Mouse (Mus musculus) MEL (cell line): ENCODE results near the gene Tnfrsf25. TPM values are rescaled to one million over a fixed set of nuclear protein-coding genes. Genes with fewer than 3 reads are reported as not detected.

Source experiments
- DNase-seq: peaks from one replicate; pipeline ENCODE4 v3.0.0; 2011; ENCODE audit warnings: low read depth, low spot score
- H3K27ac ChIP-seq: 2 replicates; pipeline ENCODE4 v1.5.1; 2012; ENCODE audit warnings: low read depth, mild to moderate bottlenecking, control low read depth, low read length, moderate library complexity; ENCODE audit not compliant: control insufficient read depth
- H3K27me3 ChIP-seq, 2 experiments: fragments of 150-350 bp in 1 of 2; sonication (generic) in 1 of 2; 2 replicates each; pipeline ENCODE4 v1.6.1; 2012; ENCODE audit warnings: low read length in 2 of 2, mild to moderate bottlenecking in 2 of 2, improper control_type of control experiment in 1 of 2, moderate library complexity in 1 of 2; ENCODE audit not compliant: insufficient read depth in 2 of 2, control insufficient read depth in 1 of 2
- H3K36me3 ChIP-seq, 2 experiments: 2 replicates each; pipeline ENCODE4 v1.6.1; 2012 to 2014; ENCODE audit warnings: low read length in 2 of 2, improper control_type of control experiment in 1 of 2, inconsistent platforms in 1 of 2, mild to moderate bottlenecking in 1 of 2; ENCODE audit not compliant: insufficient read depth in 2 of 2, control insufficient read depth in 1 of 2
- H3K4me1 ChIP-seq, 2 experiments: fragments of 150-350 bp in 1 of 2; sonication (generic) in 1 of 2; 2 replicates each; pipeline ENCODE4 v1.6.1; 2012; ENCODE audit warnings: low read length in 2 of 2, improper control_type of control experiment in 1 of 2, mild to moderate bottlenecking in 1 of 2; ENCODE audit not compliant: insufficient read depth in 2 of 2, control insufficient read depth in 1 of 2
- H3K4me3 ChIP-seq, 2 experiments: fragments of 150-350 bp in 1 of 2; sonication (generic) in 1 of 2; 2 replicates each; pipeline ENCODE4 v1.5.1; 2012; ENCODE audit warnings: low read depth in 2 of 2, low read length in 2 of 2, mild to moderate bottlenecking in 2 of 2, moderate library complexity in 2 of 2, control low read depth in 1 of 2, improper control_type of control experiment in 1 of 2; ENCODE audit not compliant: control insufficient read depth in 1 of 2, insufficient read depth in 1 of 2
- H3K79me2 ChIP-seq: 2 replicates; pipeline ENCODE4 v1.6.1; 2012; ENCODE audit warnings: mild to moderate bottlenecking, low read length, moderate library complexity; ENCODE audit not compliant: control insufficient read depth, poor library complexity, insufficient read depth
- H3K9ac ChIP-seq: 2 replicates; pipeline ENCODE4 v1.6.1; 2012; ENCODE audit warnings: low read depth, mild to moderate bottlenecking, control low read depth, low read length, moderate library complexity; ENCODE audit not compliant: control insufficient read depth, poor library complexity, severe bottlenecking
- H3K9me3 ChIP-seq: fragments of 150-350 bp; sonication (generic); replicated peaks from 2 replicates; pipeline ENCODE4 v1.6.1; 2012; ENCODE audit warnings: mild to moderate bottlenecking, low read length, improper control_type of control experiment, moderate library complexity; ENCODE audit not compliant: insufficient read depth
- CHD1 ChIP-seq: IDR thresholded peaks from 2 replicates; pipeline ENCODE4 v1.6.1; 2012; ENCODE audit warnings: low read depth, mild to moderate bottlenecking, inconsistent platforms, low read length, improper control_type of control experiment
- CHD2 ChIP-seq: IDR thresholded peaks from 2 replicates; pipeline ENCODE4 v1.6.1; 2011; ENCODE audit warnings: low read length, improper control_type of control experiment
- E2F4 ChIP-seq: IDR thresholded peaks from 2 replicates; pipeline ENCODE4 v1.6.1; 2011; ENCODE audit warnings: low read depth, low read length, improper control_type of control experiment, borderline replicate concordance
- ETS1 ChIP-seq: IDR thresholded peaks from 2 replicates; pipeline ENCODE4 v1.6.1; 2012; ENCODE audit warnings: low read depth, mild to moderate bottlenecking, inconsistent platforms, low read length, improper control_type of control experiment, moderate library complexity
- HCFC1 ChIP-seq: IDR thresholded peaks from 2 replicates; pipeline ENCODE4 v1.6.1; 2012; ENCODE audit warnings: low read depth, mild to moderate bottlenecking, inconsistent platforms, low read length, improper control_type of control experiment, moderate library complexity
- MAZ ChIP-seq: IDR thresholded peaks from 2 replicates; pipeline ENCODE4 v1.6.1; 2012; ENCODE audit warnings: low read depth, mild to moderate bottlenecking, inconsistent platforms, low read length, improper control_type of control experiment
- MXI1 ChIP-seq: IDR thresholded peaks from 2 replicates; pipeline ENCODE4 v1.6.1; 2011; ENCODE audit warnings: mild to moderate bottlenecking, low read depth, low read length, improper control_type of control experiment
- NELFE ChIP-seq: IDR thresholded peaks from 2 replicates; pipeline ENCODE4 v1.6.1; 2011; ENCODE audit warnings: low read depth, low read length, improper control_type of control experiment
- POLR2A ChIP-seq, 2 experiments: IDR thresholded peaks; 2 replicates each; pipeline ENCODE4 v1.6.1; 2011 to 2012; ENCODE audit warnings: low read length in 2 of 2, mild to moderate bottlenecking in 2 of 2, control low read depth in 1 of 2, improper control_type of control experiment in 1 of 2, low read depth in 1 of 2, moderate library complexity in 1 of 2; ENCODE audit not compliant: control insufficient read depth in 1 of 2, insufficient read depth in 1 of 2, poor library complexity in 1 of 2
- POLR2AphosphoS2 ChIP-seq: IDR thresholded peaks from 2 replicates; pipeline ENCODE4 v1.6.1; 2011; ENCODE audit warnings: low read length, improper control_type of control experiment
- POLR2AphosphoS5 ChIP-seq: IDR thresholded peaks from 2 replicates; pipeline ENCODE4 v1.6.1; 2012; ENCODE audit warnings: low read depth, borderline replicate concordance, mild to moderate bottlenecking, inconsistent platforms, low read length, moderate library complexity, mixed read lengths
- RCOR1 ChIP-seq: IDR thresholded peaks from 2 replicates; pipeline ENCODE4 v1.6.1; 2012; ENCODE audit warnings: low read depth, mild to moderate bottlenecking, inconsistent platforms, low read length, improper control_type of control experiment
- SIN3A ChIP-seq: IDR thresholded peaks from 2 replicates; pipeline ENCODE4 v1.6.1; 2012; ENCODE audit warnings: low read length, improper control_type of control experiment, inconsistent platforms
- TCF12 ChIP-seq: IDR thresholded peaks from 2 replicates; pipeline ENCODE4 v1.6.1; 2014; ENCODE audit warnings: low read depth, mild to moderate bottlenecking, inconsistent platforms, low read length, improper control_type of control experiment, moderate library complexity
- UBTF ChIP-seq: IDR thresholded peaks from 2 replicates; pipeline ENCODE4 v1.6.1; 2012; ENCODE audit warnings: low read depth, mild to moderate bottlenecking, inconsistent platforms, low read length, improper control_type of control experiment, moderate library complexity, borderline replicate concordance; ENCODE audit not compliant: insufficient read depth
- USF2 ChIP-seq, 2 experiments: IDR thresholded peaks; 2 replicates each; pipeline ENCODE4 v1.6.1; 2011 to 2012; ENCODE audit warnings: improper control_type of control experiment in 2 of 2, low read length in 2 of 2, borderline replicate concordance in 1 of 2, inconsistent platforms in 1 of 2, low read depth in 1 of 2, mild to moderate bottlenecking in 1 of 2; ENCODE audit not compliant: insufficient read depth in 1 of 2
- ZC3H11A ChIP-seq: IDR thresholded peaks from 2 replicates; pipeline ENCODE4 v1.6.1; 2012; ENCODE audit warnings: low read depth, mild to moderate bottlenecking, inconsistent platforms, low read length, improper control_type of control experiment
- polyA plus RNA-seq, 2 experiments: library from polyadenylated mRNA; stranded (reverse) in 1 of 2; unstranded in 1 of 2; fragments of >175 nt in 1 of 2; fragments of >200 nt in 1 of 2; gene quantifications; 2 replicates each; pipeline versions ENCODE4 v1.2.1 to v1.2.4; 2012; ENCODE audit warnings: low replicate concordance in 2 of 2, low read depth in 1 of 2; ENCODE audit not compliant: insufficient read length in 2 of 2, insufficient read depth in 1 of 2, missing spikeins in 1 of 2
- total RNA-seq: library from RNA; depleted of rRNA; stranded (reverse); fragments of 300-350 nt; gene quantifications from 2 replicates; pipeline ENCODE4 v1.2.3, GENCODE M21; 2012

Gene Tnfrsf25
- total and polyA plus RNA-seq, 3 experiments: 0.97 to 1.1 TPM; not detected in 1

GRCm38 (mm10) chr4:152114080-152114479 is 1.7 kb upstream of the Tnfrsf25 start:
- H3K27ac ChIP-seq: no peak overlapping the region
- H3K9ac ChIP-seq: no peak overlapping the region
- TF ChIP-seq E2F4: no peak
- TF ChIP-seq ZC3H11A: no peak
- TF ChIP-seq SIN3A: no peak
- no peak for TF ChIP-seq USF2 (IDR thresholded peaks at IDR 0.05; ENCODE audit: borderline replicate concordance in 1 of 2, insufficient read depth in 1 of 2, low read depth in 1 of 2, low read length in 2 of 2)
- no peak for TF ChIP-seq RCOR1
- no peak for TF ChIP-seq ETS1
- TF ChIP-seq MAZ: no peak
- no peak for TF ChIP-seq HCFC1
- no peak for TF ChIP-seq UBTF
- no peak for TF ChIP-seq CHD1
- no peak for TF ChIP-seq NELFE
- TF ChIP-seq TCF12: no peak
- TF ChIP-seq POLR2A (IDR thresholded peaks at IDR 0.05; ENCODE audit: control insufficient read depth in 1 of 2, insufficient read depth in 1 of 2, low read depth in 1 of 2, low read length in 2 of 2, poor library complexity in 1 of 2): no peak
- no peak for TF ChIP-seq POLR2AphosphoS2
- no peak for TF ChIP-seq POLR2AphosphoS5
- TF ChIP-seq MXI1: no peak
- TF ChIP-seq, all 39 proteins: peak for 0
- no peak for DNase-seq
- no peaks in the 10 kb centered on the region for H3K9me3 ChIP-seq
- H3K4me1 ChIP-seq: peaks cover 7 to 9% of the 10 kb centered on the region in 2 experiments
- peaks cover 0 to 10% of the 10 kb centered on the region in 2 experiments; a peak in 3 of 4 replicates for H3K36me3 ChIP-seq
- H3K79me2 ChIP-seq: no peaks in the 10 kb centered on the region
- H3K4me3 ChIP-seq: no peak overlapping the region
- no peaks in the 10 kb centered on the region for H3K27me3 ChIP-seq

- Histone ChIP-seq H3K27ac (no peak overlapping the region), H3K27me3 (no peaks in the 10 kb centered on the region), H3K79me2 (no peaks in the 10 kb centered on the region), H3K9me3 (no peaks in the 10 kb centered on the region), H3K9ac (no peak overlapping the region), H3K4me1 (no peaks in the 10 kb centered on the region), H3K36me3 (no peaks in the 10 kb centered on the region), H3K4me3 (no peak overlapping the region)
- no peak for TF ChIP-seq CHD2
- DNase-seq: no peak
These were observed 1.8 kb downstream of the Tnfrsf25 start for GRCm38 (mm10) chr4:152117538-152117937.
